Mouse (Mus musculus) right cerebral cortex, adult 18-20 months (tissue): Measurements from ENCODE around the gene Pax2.
"Not testable (repeated sequence)": the region's sequence is repeated elsewhere in the genome, so short reads cannot be mapped to it uniquely, and the experiment has no call there.

Experiments
- DNase-seq: peaks from one replicate; pipeline ENCODE4 v3.0.0; 2022; ENCODE audit warnings: mixed read lengths

Pax2 gene

DNA sequence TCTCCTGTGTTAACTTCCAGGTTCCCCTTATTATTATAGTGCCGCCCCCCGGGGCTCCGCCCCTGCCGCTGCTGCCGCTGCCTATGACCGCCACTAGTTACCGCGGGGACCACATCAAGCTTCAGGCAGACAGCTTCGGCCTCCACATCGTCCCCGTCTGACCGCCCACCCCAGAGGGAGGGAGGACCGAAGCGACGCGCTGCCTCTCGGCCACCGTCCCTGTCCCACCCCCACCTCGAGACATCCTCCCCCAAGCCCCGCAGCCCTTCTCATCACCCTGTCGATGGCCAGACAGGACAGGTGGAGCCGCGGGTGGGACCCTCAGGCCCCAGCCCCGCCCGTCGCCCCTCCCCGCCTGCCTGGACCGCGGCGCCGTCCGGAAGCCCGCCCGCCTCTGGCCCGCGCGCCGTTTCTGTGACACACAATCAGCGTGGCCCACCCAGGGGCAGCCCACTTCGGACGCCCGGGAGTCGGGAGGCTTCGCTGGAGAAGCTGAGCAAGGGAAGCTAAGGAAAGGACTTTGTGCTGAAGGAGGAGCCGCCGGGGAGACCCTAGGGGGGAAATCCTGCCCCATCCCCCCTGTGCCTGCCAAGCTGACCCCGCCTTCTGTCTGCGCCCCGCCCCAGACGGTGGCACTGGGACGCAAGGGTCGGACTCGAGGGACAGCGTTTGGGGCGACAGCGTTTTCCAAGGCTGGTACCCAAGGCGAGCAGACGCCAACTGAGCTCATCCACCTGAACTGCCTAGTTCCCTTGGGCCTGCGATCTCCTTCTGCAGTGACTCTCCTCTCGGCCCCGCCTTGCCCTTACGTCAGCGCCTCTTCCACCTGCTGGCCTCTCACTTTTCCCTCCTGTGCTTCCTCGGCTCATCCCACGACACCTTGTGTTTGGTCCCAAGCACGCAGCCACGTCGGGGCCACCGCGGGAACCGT, 80.4 kb downstream of the Pax2 start:
- no peak for DNase-seq

GRCm38 (mm10) chr19:44837426-44838205, 81.8 kb downstream of the Pax2 start:
- no peak for DNase-seq

GRCm38 (mm10) chr19:44838321-44838720, 82.5 kb downstream of the Pax2 start:
- DNase-seq, result no peak

DNA sequence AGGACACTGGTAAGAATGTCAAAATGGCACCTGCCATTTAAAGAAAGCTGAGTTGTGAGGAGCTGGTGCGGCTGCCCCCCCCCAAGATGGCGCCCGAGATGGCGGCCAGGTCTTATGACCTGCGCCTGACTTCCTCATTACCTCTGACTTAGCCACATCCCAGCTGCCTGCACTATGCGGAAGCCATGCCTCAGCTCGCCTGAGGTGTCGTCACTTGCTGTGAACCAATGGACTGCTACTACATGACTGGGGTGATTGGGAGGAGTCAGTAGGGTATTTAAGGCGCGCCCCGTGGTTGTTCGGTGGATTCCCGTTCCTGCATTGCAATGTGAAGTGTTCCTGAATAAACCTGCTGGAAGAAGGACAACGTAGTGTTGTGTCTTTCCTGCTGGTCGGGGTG, 86.8 kb downstream of the Pax2 start:
- DNase-seq, result not testable (repeated sequence)

- no peak for DNase-seq
These were observed 93.6 kb downstream of the Pax2 start for GRCm38 (mm10) chr19:44849465-44849864.

- DNase-seq, result no peak
These were observed 102.8 kb downstream of the Pax2 start for GRCm38 (mm10) chr19:44858671-44859070.

- no peak for DNase-seq
These were observed 112.9 kb downstream of the Pax2 start for GRCm38 (mm10) chr19:44868766-44869165.

- DNase-seq, result peak; percentile 17
These were observed 118.5 kb downstream of the Pax2 start for GRCm38 (mm10) chr19:44874186-44874898.

- DNase-seq, result no peak
These were observed 119.1 kb downstream of the Pax2 start for GRCm38 (mm10) chr19:44874928-44875327.

- DNase-seq, result no peak
These were observed 119.9 kb downstream of the Pax2 start for GRCm38 (mm10) chr19:44875718-44876117.

DNA sequence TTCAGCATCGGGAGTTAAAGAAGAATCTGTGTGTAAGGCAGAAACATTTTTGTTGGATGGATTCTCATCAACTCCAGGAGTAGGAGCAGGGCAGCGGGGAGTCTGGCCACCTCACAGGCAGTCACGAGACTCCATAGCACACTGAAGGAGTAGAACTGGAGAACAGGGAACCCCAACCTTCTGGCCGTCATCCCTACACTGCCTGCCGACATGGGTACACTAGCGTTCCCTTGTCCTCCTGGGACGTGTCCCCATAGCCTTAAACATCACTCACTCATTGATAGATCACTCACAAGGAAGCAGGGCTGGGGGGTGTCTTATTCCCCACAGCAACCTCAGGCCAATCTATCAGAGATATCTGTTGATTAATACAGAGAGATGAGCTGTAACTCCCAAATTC, 120.7 kb downstream of the Pax2 start:
- DNase-seq, result no peak

- no peak for DNase-seq
These were observed 126.7 kb downstream of the Pax2 start for GRCm38 (mm10) chr19:44882552-44883024.

- no peak for DNase-seq
These were observed 128.5 kb downstream of the Pax2 start for GRCm38 (mm10) chr19:44884331-44884730.

- DNase-seq, result no peak
These were observed 130.6 kb downstream of the Pax2 start for GRCm38 (mm10) chr19:44886475-44886874.
